Mouse (Mus musculus): ENCODE measurements around the gene Cbx7.

GRCm38 (mm10) chr15:79878725-79879136 lies 92.2 kb downstream of the Cbx7 start:
- no peak for TF ChIP-seq POLR2A (IDR thresholded peaks at IDR 0.05; ENCODE audit: extremely low read depth, insufficient read depth, low read length)
- TF ChIP-seq CTCF (IDR thresholded peaks at IDR 0.05; ENCODE audit: low read depth, low read length) = no peak
